Mouse (Mus musculus): ENCODE data around the gene Pcca. TPM values are rescaled to one million over a fixed set of nuclear protein-coding genes. Genes with fewer than 3 reads are reported as not detected.

Pcca gene
- total RNA-seq, 2 experiments from 2014 or later, result 128 to 156 TPM

DNA sequence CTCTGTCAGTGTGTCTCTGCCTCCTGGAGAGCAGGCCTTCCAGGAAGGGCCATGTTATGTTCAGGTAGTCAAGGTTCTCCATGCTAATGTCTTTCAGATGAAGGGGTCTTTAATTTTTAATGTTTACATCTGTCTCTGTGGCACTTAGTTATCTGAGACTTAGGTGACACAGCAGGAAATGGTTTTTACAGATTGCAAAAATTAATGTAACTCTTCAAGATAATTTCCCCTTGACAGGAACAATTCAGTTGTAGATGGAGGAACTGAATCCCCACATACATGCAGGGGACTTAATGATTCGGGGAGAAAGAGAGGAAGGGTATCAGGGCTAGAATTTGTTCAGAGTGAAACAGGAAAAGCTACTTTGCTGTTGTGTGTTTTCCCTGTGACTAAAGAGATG lies 353.2 kb downstream of the Pcca start:
- DNase-seq, result no peak

- DNase-seq, result no peak
Measured at GRCm38 (mm10) chr14:122887702-122888479, 353.8 kb downstream of the Pcca start.

DNA sequence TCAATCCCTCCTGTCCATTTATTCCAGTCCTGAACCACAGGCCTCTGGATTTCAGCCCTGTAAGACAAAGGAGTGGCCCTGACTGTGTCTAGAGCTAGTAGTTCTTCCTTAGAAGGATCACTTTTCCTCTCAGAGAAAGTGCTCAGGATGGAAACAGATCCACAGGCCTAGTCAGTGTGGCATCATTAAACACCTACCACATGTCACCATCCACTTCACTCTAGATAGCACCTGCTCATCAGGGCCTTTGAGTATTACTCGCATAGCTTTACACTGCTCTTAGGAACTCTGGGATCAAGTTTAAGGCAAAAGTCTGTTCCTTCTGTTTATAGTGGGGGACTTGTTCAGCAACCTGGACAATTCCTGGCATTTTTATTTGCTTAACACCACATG lies 354.4 kb downstream of the Pcca start:
- DNase-seq, result no peak

- no peak for DNase-seq
Measured at GRCm38 (mm10) chr14:122891470-122891968, 357.4 kb downstream of the Pcca start.

DNA sequence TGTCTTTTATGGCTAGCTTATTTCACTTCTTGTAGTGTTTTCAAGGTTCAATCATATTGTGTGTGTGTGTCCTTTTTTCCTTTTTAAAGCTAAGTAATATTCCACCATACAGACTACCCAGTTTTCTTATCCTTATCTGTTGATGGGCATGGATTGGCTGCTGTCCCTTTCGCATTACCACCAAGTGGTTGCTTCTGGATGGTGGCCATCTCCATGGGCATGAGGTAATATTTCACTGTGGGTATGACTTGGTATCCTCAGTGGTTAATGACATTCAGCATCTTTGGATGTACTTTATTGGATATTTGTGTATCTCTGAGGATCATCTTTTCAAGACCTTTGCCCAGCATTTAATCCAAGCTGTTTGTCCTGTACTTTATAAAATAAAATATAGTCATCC lies 362.0 kb downstream of the Pcca start:
- DNase-seq, result no peak

- DNase-seq, result no peak
Measured at GRCm38 (mm10) chr14:122898550-122898949, 364.4 kb downstream of the Pcca start.

- no peak for DNase-seq
Measured at GRCm38 (mm10) chr14:122900679-122901078, 366.6 kb downstream of the Pcca start.

- no peak for DNase-seq
Measured at GRCm38 (mm10) chr14:122901177-122901576, 367.1 kb downstream of the Pcca start.

- no peak for DNase-seq
Measured at GRCm38 (mm10) chr14:122901715-122902114, 367.6 kb downstream of the Pcca start.

DNA sequence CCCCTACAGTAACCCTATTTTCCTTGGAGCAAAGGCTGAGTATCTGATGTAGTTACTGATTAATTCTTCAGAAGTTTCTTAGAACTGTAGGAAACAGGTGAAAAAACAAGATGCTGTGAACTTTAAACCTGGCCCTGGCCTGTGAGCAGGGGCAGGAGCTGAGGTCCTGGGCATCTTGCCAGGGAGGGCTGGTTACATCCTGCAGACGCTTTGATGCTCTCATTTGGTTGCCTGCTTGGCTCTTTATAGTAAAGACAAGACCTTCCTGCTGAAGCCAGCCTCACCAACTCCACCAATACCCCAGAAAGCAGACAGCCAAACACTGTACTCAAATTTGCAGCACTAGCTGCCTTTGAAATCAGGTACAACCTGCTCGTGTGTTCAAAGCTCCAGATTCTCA lies 368.0 kb downstream of the Pcca start:
- peak; percentile 65 to 77 for DNase-seq

DNA sequence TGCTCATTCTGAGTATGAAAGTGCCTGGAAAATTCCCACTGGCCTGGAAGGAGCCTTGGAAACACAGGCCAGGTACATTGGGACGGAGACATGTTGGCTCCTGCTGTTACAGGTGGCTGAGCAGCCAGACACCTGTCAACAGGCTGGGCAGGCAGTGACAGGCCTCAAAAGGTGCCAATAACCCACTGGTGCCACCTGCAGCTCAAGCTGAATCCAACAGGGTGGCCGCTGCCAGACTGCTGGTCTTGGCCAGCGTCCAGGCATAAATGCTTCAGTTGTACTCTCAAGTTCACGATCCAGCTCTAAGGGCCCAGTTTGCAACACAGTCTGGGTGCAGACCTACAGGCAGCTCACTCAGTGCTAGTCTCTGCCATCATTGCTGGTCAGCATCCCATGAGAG lies 368.8 kb downstream of the Pcca start:
- peak; percentile 77 to 85 for DNase-seq

DNA sequence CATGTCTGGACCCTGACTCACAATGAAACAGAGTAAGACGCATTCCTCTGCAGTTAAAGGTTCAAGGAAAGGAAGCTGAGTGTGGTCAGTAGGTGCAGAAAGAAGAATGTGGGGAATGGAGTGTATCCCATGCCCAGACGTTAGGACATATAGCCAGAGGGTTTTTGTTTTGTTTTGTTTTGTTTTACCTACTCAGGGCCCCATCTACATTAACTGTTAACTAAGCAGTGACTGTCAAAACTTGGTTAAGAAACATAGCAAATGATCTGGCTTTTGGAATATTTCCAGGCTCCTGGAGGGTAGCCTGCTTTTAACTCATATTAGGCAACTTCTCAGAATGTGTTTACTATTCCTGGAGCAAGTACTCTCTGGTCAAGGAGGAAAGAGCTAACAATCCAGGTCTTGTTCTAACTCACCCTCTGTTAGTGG lies 369.8 kb downstream of the Pcca start:
- DNase-seq, result peak in 1 of 2 experiments; percentile 19

DNA sequence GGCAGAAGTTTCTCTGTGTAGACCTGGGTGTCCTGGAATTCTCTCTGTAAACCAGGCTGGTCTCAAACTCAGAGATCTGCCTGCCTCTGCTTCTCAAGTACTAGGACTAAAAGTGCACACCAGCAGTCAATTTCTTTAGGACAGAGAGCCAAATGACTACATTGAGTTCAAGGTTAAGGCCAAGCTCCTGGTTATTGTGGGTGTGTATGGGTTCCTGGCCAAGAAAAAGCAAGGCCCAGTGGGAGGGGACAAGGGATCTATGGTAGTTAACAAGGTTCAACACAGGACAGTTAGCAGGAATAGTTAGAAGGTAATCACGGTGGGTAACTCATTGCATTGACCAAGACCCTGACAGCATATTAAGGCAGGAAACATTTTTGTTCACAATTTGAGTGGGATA lies 370.9 kb downstream of the Pcca start:
- no peak for DNase-seq

GRCm38 (mm10) chr14:122908075-122908474 lies 374.0 kb downstream of the Pcca start:
- DNase-seq, result no peak

DNA sequence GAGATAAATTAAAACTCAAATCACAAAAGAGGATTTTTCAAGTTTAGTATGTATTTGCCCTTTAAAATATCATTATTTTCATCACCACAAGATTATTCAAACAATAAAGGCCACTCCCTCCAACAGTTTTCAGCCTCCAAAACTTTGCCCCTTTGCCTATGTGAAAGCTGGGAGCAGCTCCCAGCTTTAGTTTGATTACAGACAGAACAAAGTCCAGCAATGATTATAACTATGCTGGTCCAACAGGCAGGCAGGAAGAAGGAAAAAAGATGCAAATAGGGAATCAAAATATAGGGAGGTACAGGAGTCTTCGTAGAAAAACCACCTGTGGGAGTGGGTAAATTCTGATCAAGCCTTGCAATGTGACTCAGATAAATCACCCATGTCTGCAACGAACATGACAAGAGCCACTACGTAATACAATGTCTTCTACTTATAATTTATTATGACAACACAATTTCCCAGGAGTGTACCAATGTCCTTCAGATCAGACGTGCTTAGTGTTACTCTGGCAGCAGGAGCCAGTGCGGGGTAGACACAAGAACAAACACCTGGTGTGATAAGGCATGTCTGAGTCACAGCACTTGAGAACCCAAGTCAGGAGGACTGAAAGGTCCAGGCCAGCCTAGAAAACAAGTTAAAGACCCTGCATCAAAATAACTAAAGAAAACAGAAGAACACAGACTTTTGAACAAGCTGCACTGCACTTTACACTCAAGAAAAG lies 375.4 kb downstream of the Pcca start:
- no peak for DNase-seq

DNA sequence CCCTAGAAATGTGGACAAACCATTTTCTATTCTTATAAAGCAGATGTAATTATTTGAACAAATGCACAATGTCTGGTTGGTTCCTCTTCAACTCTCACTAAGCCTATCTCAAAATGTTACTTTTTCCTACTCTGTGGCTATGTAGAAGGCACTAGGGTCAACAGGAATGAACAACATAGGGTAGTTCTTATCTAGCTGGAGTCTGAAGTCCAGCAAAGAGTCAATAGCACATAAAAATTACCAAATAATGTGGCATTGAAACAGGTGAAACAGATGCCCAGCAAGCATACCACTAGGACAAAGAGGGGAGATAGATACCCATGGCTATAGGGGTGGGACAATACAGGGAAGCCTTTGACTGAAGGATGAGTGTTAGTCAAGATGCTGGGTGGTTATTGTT lies 377.1 kb downstream of the Pcca start:
- no peak for DNase-seq

DNA sequence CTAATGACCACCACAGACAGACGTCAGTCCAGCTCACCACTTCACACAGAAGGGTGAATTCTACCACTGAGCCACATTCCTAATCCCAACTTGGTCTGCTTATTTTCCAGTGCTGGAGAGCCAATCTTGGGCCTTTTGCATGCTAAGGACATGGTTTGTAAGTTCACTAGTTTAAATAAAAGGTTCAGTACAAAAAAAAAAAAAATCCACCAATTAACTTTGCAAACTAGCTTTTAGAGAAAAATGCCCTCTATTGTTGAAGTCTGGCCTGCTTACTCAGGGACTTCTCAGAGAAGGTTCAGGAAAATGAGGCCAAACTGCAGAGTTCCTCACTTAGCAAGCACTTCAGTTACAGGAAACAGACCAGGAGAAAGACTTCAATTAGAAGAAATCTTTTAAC lies 378.0 kb downstream of the Pcca start:
- no peak for DNase-seq

- peak; percentile 78 to 85 for DNase-seq
Measured at GRCm38 (mm10) chr14:122912812-122913498, 378.8 kb downstream of the Pcca start.

DNA sequence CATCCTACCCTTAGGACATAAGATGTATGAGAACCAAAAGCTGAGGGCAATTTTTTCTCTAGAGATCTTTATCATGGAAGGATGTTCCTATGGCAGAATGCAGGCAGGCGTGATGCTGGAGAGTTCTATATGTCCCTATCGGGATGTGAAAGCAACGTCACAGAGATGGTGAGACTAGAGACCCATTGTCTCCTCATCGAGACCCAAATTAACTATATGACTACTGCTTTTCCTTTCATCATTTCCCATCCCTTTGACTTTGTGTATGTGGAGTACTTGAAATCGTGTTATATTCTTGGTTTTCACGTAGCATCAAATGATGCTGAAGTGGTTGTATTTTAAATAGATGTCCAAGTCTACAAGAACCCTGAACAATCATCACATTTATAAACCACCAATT lies 379.5 kb downstream of the Pcca start, which contains the start of gene Ggact:
Ggact (minus strand) TSS at position 101 of the 400 bp plus-strand sequence.
- no peak for DNase-seq

GRCm38 (mm10) chr14:122917676-122918075 lies 383.6 kb downstream of the Pcca start:
- DNase-seq, result no peak

DNA sequence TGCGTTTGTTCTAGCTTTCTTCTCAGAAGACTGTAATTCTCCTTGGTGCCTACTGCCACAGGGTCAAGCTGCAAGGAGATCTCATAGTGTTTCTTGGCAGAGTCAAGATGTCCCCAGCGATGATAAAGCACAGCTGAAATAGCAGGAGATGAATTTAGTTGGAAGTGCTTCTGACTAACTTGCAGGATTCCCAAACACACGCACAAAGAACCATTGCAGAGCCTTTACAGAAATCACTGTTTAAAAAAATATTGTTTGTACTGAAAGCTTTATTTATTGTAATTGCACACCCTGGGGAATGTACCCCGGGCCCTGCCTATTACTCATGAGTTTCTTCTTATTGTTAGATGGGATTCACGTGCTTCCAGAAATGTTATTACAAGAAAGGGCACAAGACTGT lies 385.9 kb downstream of the Pcca start:
- DNase-seq, result no peak

- DNase-seq, result no peak
Measured at GRCm38 (mm10) chr14:122936460-122936859, 402.3 kb downstream of the Pcca start.
